Mouse (Mus musculus): ENCODE measurements around the gene Nckap5l.

DNA sequence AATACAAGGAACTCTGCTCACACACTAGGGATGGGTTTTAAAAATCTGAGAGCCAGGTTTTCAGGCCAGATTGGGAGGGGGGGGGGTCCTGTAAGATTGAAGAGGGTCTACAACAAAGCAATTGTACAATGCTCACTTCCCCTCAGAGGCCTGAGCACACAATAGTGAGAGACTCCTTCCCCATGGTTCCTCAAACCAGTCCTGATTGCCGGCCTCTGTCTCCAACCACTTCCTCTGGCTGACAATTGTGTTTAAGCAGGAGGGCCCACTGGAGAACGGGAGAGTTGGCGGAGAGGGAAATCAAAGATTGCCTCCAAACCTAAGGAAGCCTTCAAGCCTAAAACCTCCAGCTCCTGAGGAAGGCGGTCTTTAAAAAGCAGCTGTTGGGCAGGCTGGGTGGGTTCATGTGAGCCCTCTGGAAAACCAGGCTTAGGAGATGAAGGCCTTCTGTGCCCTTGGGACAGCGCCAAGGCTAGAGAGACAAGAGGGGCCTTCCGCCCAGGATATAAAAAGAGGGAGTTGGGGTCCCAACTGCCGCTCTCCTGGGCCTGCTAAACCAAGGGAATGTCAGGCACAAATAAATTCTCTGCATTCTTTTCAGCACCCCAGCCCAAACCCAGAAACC, 1.1 kb downstream of the Nckap5l start:
- no peak for TF ChIP-seq POLR2A (IDR thresholded peaks at IDR 0.05; ENCODE audit: insufficient read depth, low read depth, low read length)
- TF ChIP-seq CTCF (IDR thresholded peaks at IDR 0.05; ENCODE audit: insufficient read depth, low read depth, low read length) = no peak

Measured in olfactory bulb, adult 2 months (tissue).